Mouse (Mus musculus): ENCODE results near the gene Capza3.

GRCm38 (mm10) chr6:140069177-140069576 lies 28.1 kb downstream of the Capza3 start:
- TF ChIP-seq MAFK (IDR thresholded peaks at IDR 0.05; ENCODE audit: insufficient read depth, low read depth, low read length) (no peak), HCFC1 (IDR thresholded peaks at IDR 0.05; ENCODE audit: borderline replicate concordance, insufficient read depth, low read length) (no peak), CHD2 (IDR thresholded peaks at IDR 0.05; ENCODE audit: low read depth, low read length) (no peak)

All from ES-E14 (cell line).